Mouse (Mus musculus): ENCODE measurements at regions not wholly inside any gene's neighbourhood (a gene's known extent, or its start where the extent isn't known, plus 50 kb on each side); places are given as distances from the start of the nearest gene placed in this dataset.

- TF ChIP-seq HCFC1 (IDR thresholded peaks at IDR 0.05; ENCODE audit: borderline replicate concordance, insufficient read depth, low read length) (no peak), MAFK (IDR thresholded peaks at IDR 0.05; ENCODE audit: insufficient read depth, low read depth, low read length) (no peak), ZC3H11A (IDR thresholded peaks at IDR 0.05; ENCODE audit: borderline replicate concordance, low read depth, low read length) (no peak), ZNF384 (IDR thresholded peaks at IDR 0.05; ENCODE audit: low read depth, low read length) (no peak)
Observed at GRCm38 (mm10) chr1:35782668-35783067, 285.5 kb upstream of the Hs6st1 start.
